Mouse (Mus musculus) kidney, embryonic 16.5 days (tissue): ENCODE measurements around the gene Lmln. TPM values are rescaled to one million over a fixed set of nuclear protein-coding genes. Genes with fewer than 3 reads are reported as not detected.
A peak's percentile ranks its signal among the peaks of the same experiment; 100 is the strongest.
"Not testable (repeated sequence)": the region's sequence is repeated elsewhere in the genome, so short reads cannot be mapped to it uniquely, and the experiment has no call there.

Experiments
- ATAC-seq: fragments of 200-750 bp; cut with Nextera tagmentation; 2 replicates; pipeline ENCODE4 v1.8.0; 2017; ENCODE audit warnings: moderate TSS enrichment; ENCODE audit not compliant: low FRiP score, low TSS enrichment
- H3K27ac ChIP-seq: fragments of 300-500 bp; sonication (generic); 2 replicates; pipeline ENCODE4 v1.5.1; 2014; ENCODE audit warnings: low read length
- H3K27me3 ChIP-seq: fragments of 300-500 bp; sonication (generic); 2 replicates; pipeline ENCODE4 v1.6.1; 2014; ENCODE audit warnings: low read length, control low read depth, mixed read lengths; ENCODE audit not compliant: insufficient read depth
- H3K36me3 ChIP-seq: fragments of 300-500 bp; sonication (generic); 2 replicates; pipeline ENCODE4 v1.6.1; 2014; ENCODE audit warnings: low read length, control low read depth, mixed read lengths; ENCODE audit not compliant: insufficient read depth
- H3K4me1 ChIP-seq: fragments of 300-500 bp; sonication (generic); 2 replicates; pipeline ENCODE4 v1.6.1; 2014; ENCODE audit warnings: low read length, control low read depth, mixed read lengths; ENCODE audit not compliant: insufficient read depth
- H3K4me2 ChIP-seq: fragments of 300-500 bp; sonication (generic); replicated peaks from 2 replicates; pipeline ENCODE4 v1.6.1; 2014; ENCODE audit warnings: low read depth, low read length
- H3K4me3 ChIP-seq: fragments of 300-500 bp; sonication (generic); 2 replicates; pipeline ENCODE4 v1.5.1; 2014; ENCODE audit warnings: mild to moderate bottlenecking, low read length
- H3K9ac ChIP-seq: fragments of 300-500 bp; sonication (generic); replicated peaks from 2 replicates; pipeline ENCODE4 v1.6.1; 2014; ENCODE audit warnings: low read length
- H3K9me3 ChIP-seq: fragments of 300-500 bp; sonication (generic); 2 replicates; pipeline ENCODE4 v1.6.1; 2016; ENCODE audit warnings: low read length, control low read depth
- WGBS: fragments of 180-500 bp; shearing (Covaris S2); extraction: QIAGEN DNeasy Blood & Tissue Kit; methylation state at CpG from one replicate; pipeline ENCODE4 v1.1.7; 2014; 5-methylcytosine and 5-hydroxymethylcytosine counted together
- polyA plus RNA-seq: library from polyadenylated mRNA; unstranded; fragments of >200 nt; fragmentation: Nextera tagmentation; extraction: Ambion mirVana; gene quantifications from 2 replicates; pipeline ENCODE4 v1.2.1, GENCODE M21; 2015

Lmln gene
- polyA plus RNA-seq, 1 experiment from 2014 or later, result 4.0 TPM

GRCm38 (mm10) chr16:33055655-33056054 lies 6.7 kb upstream of the Lmln start:
- Histone ChIP-seq H3K36me3 (peaks cover 27% of the 10 kb centered on the region), H3K27me3 (no peaks in the 10 kb centered on the region), H3K4me3 (peak overlapping the region; percentile 91), H3K9me3 (no peaks in the 10 kb centered on the region), H3K9ac (peak overlapping the region; percentile 95), H3K4me2 (peak overlapping the region; percentile 78), H3K27ac (no peak overlapping the region; the same call in 1 of the 2 replicates), H3K4me1 (peaks cover 24% of the 10 kb centered on the region)
- 18% methylated on average over 10 of the region's 10 CpGs for WGBS
- peak; percentile 56; the same call in 1 of the 2 replicates for ATAC-seq

GRCm38 (mm10) chr16:33056095-33056785 lies 6.1 kb upstream of the Lmln start, which contains the start of the genes Iqcg and Rpl35a:
Gene Iqcg (minus strand): TSS chr16:33056218.
Gene Rpl35a (plus strand): TSS chr16:33056453.
- Histone ChIP-seq H3K4me2 (peak within 1 kb of the TSS; percentile 78), H3K27me3 (no peaks in the 10 kb centered on the region), H3K9me3 (no peaks in the 10 kb centered on the region), H3K27ac (peak within 1 kb of the TSS; percentile 94), H3K36me3 (peaks cover 30% of the 10 kb centered on the region), H3K4me1 (peaks cover 24% of the 10 kb centered on the region), H3K9ac (peak within 1 kb of the TSS; percentile 95), H3K4me3 (peak within 1 kb of the TSS; percentile 91)
- ATAC-seq, result peak; percentile 89
- WGBS, result under 1% methylated on average over 47 of the region's 47 CpGs

GRCm38 (mm10) chr16:33056786-33057185 lies 5.5 kb upstream of the Lmln start:
- 0% methylated on average over 24 of the region's 24 CpGs for WGBS
- Histone ChIP-seq H3K4me1 (peaks cover 26% of the 10 kb centered on the region), H3K36me3 (peaks cover 30% of the 10 kb centered on the region), H3K9me3 (no peaks in the 10 kb centered on the region), H3K9ac (peak overlapping the region; percentile 95), H3K27ac (peak overlapping the region; percentile 94), H3K4me2 (peak overlapping the region; percentile 73), H3K4me3 (peak overlapping the region; percentile 91), H3K27me3 (no peaks in the 10 kb centered on the region)
- ATAC-seq, result peak; percentile 33

GRCm38 (mm10) chr16:33058033-33058432 lies 4.3 kb upstream of the Lmln start:
- peak overlapping the region; percentile 54 for H3K9ac ChIP-seq
- 84% methylated on average over 16 of the region's 16 CpGs for WGBS

GRCm38 (mm10) chr16:33058656-33059055 lies 3.7 kb upstream of the Lmln start:
- WGBS, result 85% methylated on average over 9 of the region's 9 CpGs
- not testable (repeated sequence) for H3K27me3 ChIP-seq, ATAC-seq, H3K9me3 ChIP-seq, H3K27ac ChIP-seq, H3K9ac ChIP-seq, H3K4me3 ChIP-seq
- H3K4me1 ChIP-seq, result peaks cover 37% of the 10 kb centered on the region
- peak overlapping the region; percentile 73; the same call in 1 of the 2 replicates for H3K4me2 ChIP-seq
- peaks cover 30% of the 10 kb centered on the region for H3K36me3 ChIP-seq

More at GRCm38 (mm10) chr16:33058033-33058432, 4.3 kb upstream of the Lmln start:
- Histone ChIP-seq H3K27ac (no peak overlapping the region), H3K36me3 (peaks cover 30% of the 10 kb centered on the region), H3K4me3 (peak overlapping the region; percentile 30), H3K4me1 (peaks cover 31% of the 10 kb centered on the region), H3K9me3 (no peaks in the 10 kb centered on the region), H3K4me2 (peak overlapping the region; percentile 73), H3K27me3 (no peaks in the 10 kb centered on the region)
- ATAC-seq, result no peak

- Histone ChIP-seq H3K4me1 (peaks cover 37% of the 10 kb centered on the region), H3K36me3 (peaks cover 30% of the 10 kb centered on the region), H3K9ac (no peak overlapping the region), H3K27me3 (no peaks in the 10 kb centered on the region), H3K4me3 (no peak overlapping the region), H3K27ac (no peak overlapping the region), H3K4me2 (no peak overlapping the region), H3K9me3 (no peaks in the 10 kb centered on the region)
- ATAC-seq, result no peak
- 77% methylated on average over 1 of the region's 1 CpGs for WGBS
These were observed 2.9 kb upstream of the Lmln start for GRCm38 (mm10) chr16:33059471-33059870.

GRCm38 (mm10) chr16:33060926-33061325 lies 1.4 kb upstream of the Lmln start:
- H3K27ac ChIP-seq, result no peak overlapping the region
- H3K4me3 ChIP-seq, result no peak overlapping the region
- H3K36me3 ChIP-seq, result peaks cover 30% of the 10 kb centered on the region
- ATAC-seq, result no peak
- H3K4me2 ChIP-seq, result no peak overlapping the region
- 89% methylated on average over 2 of the region's 2 CpGs for WGBS
- no peaks in the 10 kb centered on the region for H3K27me3 ChIP-seq
- no peaks in the 10 kb centered on the region for H3K9me3 ChIP-seq
- H3K9ac ChIP-seq, result no peak overlapping the region
- peaks cover 33% of the 10 kb centered on the region for H3K4me1 ChIP-seq

GRCm38 (mm10) chr16:33061400-33061799 lies 921 bp upstream of the Lmln start:
- no peak for ATAC-seq
- Histone ChIP-seq H3K9me3 (no peaks in the 10 kb centered on the region), H3K4me3 (peak overlapping the region; percentile 61), H3K27ac (peak overlapping the region; percentile 79), H3K27me3 (no peaks in the 10 kb centered on the region), H3K36me3 (peaks cover 30% of the 10 kb centered on the region), H3K4me1 (peaks cover 33% of the 10 kb centered on the region), H3K4me2 (peak overlapping the region; percentile 80), H3K9ac (no peak overlapping the region; the same call in 1 of the 2 replicates)
- WGBS, result 46% methylated on average over 11 of the region's 11 CpGs

- Histone ChIP-seq H3K4me3 (peak overlapping the region; percentile 61), H3K9me3 (no peaks in the 10 kb centered on the region), H3K27me3 (no peaks in the 10 kb centered on the region), H3K36me3 (peaks cover 34% of the 10 kb centered on the region), H3K9ac (peak overlapping the region; percentile 65), H3K4me1 (peaks cover 30% of the 10 kb centered on the region), H3K27ac (peak overlapping the region; percentile 79), H3K4me2 (peak overlapping the region; percentile 80)
- under 1% methylated on average over 35 of the region's 35 CpGs for WGBS
- ATAC-seq, result peak; percentile 81
These were observed 386 bp downstream of the Lmln start for GRCm38 (mm10) chr16:33062682-33063131.

- no peak overlapping the region for H3K27ac ChIP-seq
- WGBS, result 31% methylated on average over 7 of the region's 7 CpGs
- peak overlapping the region; percentile 65 for H3K9ac ChIP-seq
These were observed 946 bp downstream of the Lmln start for GRCm38 (mm10) chr16:33063267-33063666.

More at GRCm38 (mm10) chr16:33063267-33063666, 946 bp downstream of the Lmln start:
- Histone ChIP-seq H3K4me2 (peak overlapping the region; percentile 80), H3K4me1 (peaks cover 25% of the 10 kb centered on the region), H3K4me3 (peak overlapping the region; percentile 61), H3K9me3 (no peaks in the 10 kb centered on the region), H3K27me3 (no peaks in the 10 kb centered on the region), H3K36me3 (peaks cover 30% of the 10 kb centered on the region)
- no peak for ATAC-seq
